Mouse (Mus musculus) heart, embryonic 13.5 days (tissue): ENCODE data around the gene Nectin4. TPM values are rescaled to one million over a fixed set of nuclear protein-coding genes. Genes with fewer than 3 reads are reported as not detected.

ENCODE experiments used
- ATAC-seq: fragments of 200-750 bp; cut with Nextera tagmentation; 2 replicates; pipeline ENCODE4 v1.8.0; 2017; ENCODE audit warnings: moderate TSS enrichment; ENCODE audit not compliant: insufficient number of reproducible peaks, low FRiP score, low TSS enrichment; ENCODE audit errors: extremely low read depth
- H3K27ac ChIP-seq: fragments of 300-500 bp; sonication (generic); replicated peaks from 2 replicates; pipeline ENCODE4 v1.5.1; 2015; ENCODE audit warnings: moderate library complexity, mild to moderate bottlenecking, inconsistent platforms
- H3K27me3 ChIP-seq: fragments of 300-500 bp; sonication (generic); replicated peaks from 2 replicates; pipeline ENCODE4 v1.6.1; 2015; ENCODE audit warnings: mild to moderate bottlenecking, inconsistent platforms
- H3K36me3 ChIP-seq: fragments of 300-500 bp; sonication (generic); 2 replicates; pipeline ENCODE4 v1.6.1; 2015; ENCODE audit warnings: mild to moderate bottlenecking, inconsistent platforms
- H3K4me1 ChIP-seq: fragments of 300-500 bp; sonication (generic); 2 replicates; pipeline ENCODE4 v1.6.1; 2015; ENCODE audit warnings: inconsistent platforms
- H3K4me2 ChIP-seq: fragments of 300-500 bp; sonication (generic); 2 replicates; pipeline ENCODE4 v1.6.1; 2015; ENCODE audit warnings: inconsistent platforms, mild to moderate bottlenecking, moderate library complexity
- H3K4me3 ChIP-seq: fragments of 300-500 bp; sonication (generic); 2 replicates; pipeline ENCODE4 v1.5.1; 2015; ENCODE audit warnings: moderate library complexity, mild to moderate bottlenecking, inconsistent platforms
- H3K9ac ChIP-seq: fragments of 300-500 bp; sonication (generic); 2 replicates; pipeline ENCODE4 v1.6.1; 2015; ENCODE audit warnings: inconsistent platforms, mild to moderate bottlenecking, moderate library complexity
- H3K9me3 ChIP-seq: fragments of 300-500 bp; sonication (generic); 2 replicates; pipeline ENCODE4 v1.6.1; 2016; ENCODE audit warnings: inconsistent platforms
- WGBS: fragments of 180-500 bp; shearing (Covaris S2); methylation state at CpG from one replicate; pipeline ENCODE4 v1.1.7; 2015; ENCODE audit warnings: mixed read lengths; 5-methylcytosine and 5-hydroxymethylcytosine counted together
- polyA plus RNA-seq: library from polyadenylated mRNA; unstranded; fragments of >200 nt; fragmentation: Nextera tagmentation; extraction: Ambion mirVana; gene quantifications from 2 replicates; pipeline ENCODE4 v1.2.1, GENCODE M21; 2015

Gene Nectin4
- polyA plus RNA-seq, 1 experiment from 2014 or later: 0.23 TPM

DNA sequence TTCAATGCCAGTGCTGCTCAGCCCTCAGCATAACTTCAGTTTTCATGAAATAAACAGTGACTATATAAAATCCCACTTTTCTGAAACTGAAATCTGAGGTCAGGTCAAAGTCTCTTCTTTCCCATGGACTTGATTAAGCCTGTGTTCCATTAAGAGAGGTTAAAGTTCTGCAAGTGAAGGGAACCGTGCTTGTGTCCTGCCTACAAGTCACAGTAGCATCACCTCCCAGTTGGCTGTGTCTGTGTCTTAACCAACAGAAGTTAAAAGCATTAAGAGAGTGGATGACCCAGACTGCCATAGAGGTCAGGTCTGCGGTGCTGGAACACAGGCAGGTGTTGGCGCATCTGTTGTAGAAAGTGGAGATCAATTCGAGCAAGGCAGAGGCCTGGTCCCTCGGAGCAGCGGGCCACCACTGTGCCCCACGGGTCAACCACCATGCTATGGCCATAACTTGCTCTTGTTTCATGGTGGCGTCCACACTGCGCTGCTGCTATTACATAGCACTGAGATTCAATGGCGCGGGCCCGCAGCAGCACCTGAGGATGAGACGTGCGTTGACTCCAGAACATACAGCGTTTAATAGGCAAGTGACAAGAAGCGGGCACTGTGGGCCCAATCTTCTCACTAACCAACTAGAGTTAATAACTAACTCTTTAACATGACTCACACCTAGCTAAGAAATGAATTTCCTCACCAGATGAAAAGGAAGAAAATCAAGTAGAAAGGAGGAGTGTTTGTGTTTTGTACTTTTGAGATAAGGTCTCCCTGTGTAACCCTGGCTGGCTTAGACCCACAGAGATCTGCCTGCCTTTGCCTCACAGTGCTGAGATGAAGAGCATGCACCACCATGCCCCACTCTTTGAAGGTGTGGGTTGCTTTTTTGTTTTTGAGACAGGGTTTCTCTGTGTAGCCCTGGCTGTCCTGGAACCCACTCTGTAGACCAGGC, 27.4 kb upstream of the Nectin4 start:
- Histone ChIP-seq H3K4me3 (no peak overlapping the region), H3K4me2 (no peak overlapping the region), H3K4me1 (peaks cover 26% of the 10 kb centered on the region), H3K36me3 (peaks cover 67% of the 10 kb centered on the region), H3K27ac (no peak overlapping the region), H3K9ac (no peak overlapping the region), H3K9me3 (peaks cover 6% of the 10 kb centered on the region; the same call in 1 of the 2 replicates), H3K27me3 (no peaks in the 10 kb centered on the region)
- 91% methylated on average over 16 of the region's 16 CpGs for WGBS
- ATAC-seq: no peak

DNA sequence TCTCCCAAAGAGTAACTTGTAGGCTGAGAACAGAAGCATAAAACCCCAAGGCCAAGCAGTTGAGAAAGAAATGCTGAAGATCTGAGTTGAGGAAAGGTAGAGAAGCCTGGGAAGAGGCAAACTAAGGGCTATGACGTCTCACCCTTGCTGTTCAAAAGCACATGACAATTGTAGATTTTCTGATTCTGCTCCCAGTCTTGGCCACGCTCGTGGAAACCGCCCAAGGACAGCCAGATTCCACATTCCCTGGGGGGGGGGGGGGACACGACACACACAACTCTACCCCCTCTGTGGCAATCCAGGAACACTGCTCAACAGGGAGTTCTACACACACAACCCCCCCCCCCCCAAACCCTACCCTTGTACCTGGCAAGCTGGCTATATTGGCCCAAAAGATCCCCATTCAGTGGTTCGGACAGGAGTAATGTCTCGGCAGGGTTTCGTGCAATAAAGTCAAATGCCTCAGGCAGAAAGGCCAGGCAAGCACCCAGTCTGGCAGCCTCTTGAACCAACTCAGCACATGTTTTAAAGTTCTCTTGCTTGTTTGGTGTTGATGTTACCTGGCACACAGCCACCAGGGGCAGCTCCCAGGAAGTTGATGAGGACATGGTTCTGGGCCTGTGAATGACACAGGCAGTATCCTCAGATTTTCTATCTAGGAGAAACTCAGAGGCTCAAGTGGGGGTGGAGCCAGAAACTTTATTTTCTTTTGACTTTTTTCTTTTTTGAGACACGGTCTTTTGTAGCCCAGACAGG, 25.8 kb upstream of the Nectin4 start:
- peaks cover 55% of the 10 kb centered on the region for H3K36me3 ChIP-seq
- H3K4me1 ChIP-seq: peaks cover 35% of the 10 kb centered on the region
- no peaks in the 10 kb centered on the region for H3K27me3 ChIP-seq
- peak overlapping the region; percentile 95; the same call in 1 of the 2 replicates for H3K4me3 ChIP-seq
- H3K9ac ChIP-seq: no peak overlapping the region
- peaks cover 6% of the 10 kb centered on the region; the same call in 1 of the 2 replicates for H3K9me3 ChIP-seq
- peak overlapping the region; percentile 88 for H3K4me2 ChIP-seq
- ATAC-seq: peak; percentile 17; the same call in 1 of the 2 replicates
- no peak overlapping the region for H3K27ac ChIP-seq
- 77% methylated on average over 8 of the region's 9 CpGs for WGBS

DNA sequence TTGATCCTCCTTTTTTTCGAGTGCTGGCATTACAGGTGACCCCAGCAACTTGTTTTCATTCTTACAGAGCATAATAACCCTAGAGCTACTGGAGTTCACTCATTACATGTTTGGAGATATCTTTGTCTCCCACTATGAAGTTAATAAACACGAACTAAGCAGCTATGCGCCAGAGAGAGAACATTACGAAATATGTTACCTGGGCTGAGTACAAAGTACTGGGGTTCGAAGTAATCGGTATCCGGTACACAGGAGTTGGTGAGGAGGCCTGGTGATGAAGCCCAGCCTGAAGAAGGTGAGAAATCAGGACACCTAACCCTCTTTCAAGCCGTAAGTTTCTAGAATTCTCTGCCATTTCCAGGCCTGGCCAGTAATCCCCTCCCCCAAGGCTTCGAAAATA, 25.2 kb upstream of the Nectin4 start:
- peaks cover 6% of the 10 kb centered on the region; the same call in 1 of the 2 replicates for H3K9me3 ChIP-seq
- peak overlapping the region; percentile 80; the same call in 1 of the 2 replicates for H3K27ac ChIP-seq
- WGBS: 69% methylated on average over 9 of the region's 9 CpGs
- ATAC-seq: no peak
- peak overlapping the region; percentile 88 for H3K4me2 ChIP-seq
- H3K27me3 ChIP-seq: no peaks in the 10 kb centered on the region
- H3K9ac ChIP-seq: peak overlapping the region; percentile 95
- H3K4me3 ChIP-seq: peak overlapping the region; percentile 95
- H3K36me3 ChIP-seq: peaks cover 52% of the 10 kb centered on the region
- H3K4me1 ChIP-seq: peaks cover 35% of the 10 kb centered on the region

DNA sequence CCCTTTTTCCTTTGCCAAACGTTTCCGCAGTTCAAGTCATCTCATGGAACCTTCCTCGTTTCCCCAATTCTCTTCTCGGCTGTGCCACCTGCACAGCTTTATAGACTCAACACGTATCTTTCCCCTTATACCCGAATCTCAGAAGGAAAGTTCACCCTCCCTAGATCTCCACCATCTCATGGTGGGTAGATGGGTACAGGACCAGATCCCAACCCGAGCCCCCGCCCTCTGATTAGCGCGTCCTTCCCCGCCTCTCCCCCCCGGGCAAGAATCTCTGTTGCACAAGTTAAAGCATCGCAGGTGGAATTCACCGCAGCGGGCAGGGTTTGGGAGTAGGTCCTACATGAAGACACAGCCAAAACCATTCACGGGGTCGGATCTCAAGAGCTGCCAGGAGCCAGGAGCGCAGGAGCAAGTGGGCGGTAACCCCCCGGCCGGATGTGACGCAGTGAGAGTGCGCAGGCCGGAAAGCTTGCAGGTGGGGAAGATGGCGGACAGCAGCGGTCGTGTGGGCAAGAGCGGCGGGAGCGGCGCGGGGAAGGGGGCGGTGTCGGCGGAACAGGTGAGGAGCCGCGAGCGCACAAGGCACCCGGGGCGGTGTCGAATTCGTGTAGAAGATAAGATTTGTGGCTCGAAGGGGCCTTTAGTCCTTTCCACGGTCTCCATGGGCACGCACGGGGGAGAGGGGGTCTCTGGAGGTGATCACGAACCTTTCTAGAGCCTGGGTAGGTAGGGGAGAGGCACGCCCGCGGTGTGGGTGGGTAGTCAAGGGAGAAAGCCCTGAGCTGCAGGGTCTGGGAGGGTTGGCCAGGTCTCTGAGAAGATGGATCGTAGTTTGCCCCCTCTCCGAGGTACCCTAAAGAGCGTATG, 24.4 kb upstream of the Nectin4 start, which contains the start of the genes Nit1 and Pfdn2:
Nit1 (minus strand) TSS at position 422 of the 870 bp plus-strand sequence.
Pfdn2 (plus strand) TSS at position 446 of the 870 bp plus-strand sequence.
- peak within 1 kb of the TSS; percentile 80 for H3K27ac ChIP-seq
- peak within 1 kb of the TSS; percentile 95 for H3K4me3 ChIP-seq
- WGBS: 1% methylated on average over 53 of the region's 53 CpGs
- H3K27me3 ChIP-seq: no peaks in the 10 kb centered on the region
- peaks cover 6% of the 10 kb centered on the region; the same call in 1 of the 2 replicates for H3K9me3 ChIP-seq
- peak; percentile 88 for ATAC-seq
- H3K9ac ChIP-seq: peak within 1 kb of the TSS; percentile 95
- H3K4me1 ChIP-seq: peaks cover 35% of the 10 kb centered on the region
- peaks cover 44% of the 10 kb centered on the region for H3K36me3 ChIP-seq
- H3K4me2 ChIP-seq: peak within 1 kb of the TSS; percentile 88

DNA sequence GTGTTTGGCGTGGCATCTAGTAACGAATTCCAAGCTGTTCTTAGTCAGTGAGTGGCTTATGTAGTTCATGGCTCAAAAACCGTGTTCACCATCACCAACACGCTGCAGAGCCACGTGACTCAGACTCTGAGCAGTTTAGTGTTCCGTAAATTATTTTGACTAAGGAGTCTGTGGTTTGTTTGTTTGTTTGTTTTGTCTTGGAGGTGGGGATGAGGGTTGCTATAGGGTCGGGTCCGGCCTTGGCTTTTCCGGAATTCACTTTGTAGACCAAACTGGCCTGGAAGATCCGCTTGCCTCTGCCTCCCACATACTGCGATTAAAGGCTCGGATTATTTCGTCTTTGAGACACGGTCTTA, 23.8 kb upstream of the Nectin4 start:
- Histone ChIP-seq H3K9me3 (peaks cover 6% of the 10 kb centered on the region; the same call in 1 of the 2 replicates), H3K4me2 (peak overlapping the region; percentile 88), H3K36me3 (peaks cover 38% of the 10 kb centered on the region), H3K27ac (peak overlapping the region; percentile 80), H3K9ac (peak overlapping the region; percentile 95), H3K4me1 (peaks cover 35% of the 10 kb centered on the region), H3K4me3 (peak overlapping the region; percentile 95), H3K27me3 (no peaks in the 10 kb centered on the region)
- ATAC-seq: no peak
- WGBS: 1% methylated on average over 14 of the region's 14 CpGs

DNA sequence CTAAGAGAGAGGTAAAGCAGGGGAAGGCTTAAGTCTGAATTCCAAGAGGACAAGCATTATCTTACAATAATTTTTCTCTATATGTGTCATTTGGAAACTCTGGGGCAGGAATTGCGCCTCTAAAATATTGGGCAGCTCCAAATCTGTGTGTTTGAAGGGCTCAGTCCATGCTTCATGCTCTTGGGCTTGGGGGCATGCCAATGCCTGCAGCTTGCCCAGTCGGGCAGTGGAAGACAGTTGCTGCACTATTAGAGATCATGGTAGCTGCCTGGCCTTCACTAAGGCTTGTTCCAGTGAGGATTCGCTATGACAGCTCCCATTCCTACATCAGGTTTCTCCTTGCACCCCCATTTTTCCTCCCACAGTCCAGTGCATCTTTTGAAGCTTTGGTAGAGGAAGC, 21.2 kb upstream of the Nectin4 start:
- Histone ChIP-seq H3K4me3 (no peak overlapping the region), H3K9ac (no peak overlapping the region), H3K27me3 (no peaks in the 10 kb centered on the region), H3K27ac (no peak overlapping the region), H3K36me3 (peaks cover 12% of the 10 kb centered on the region), H3K4me2 (no peak overlapping the region), H3K4me1 (peaks cover 35% of the 10 kb centered on the region), H3K9me3 (peaks cover 6% of the 10 kb centered on the region; the same call in 1 of the 2 replicates)
- 87% methylated on average over 3 of the region's 3 CpGs for WGBS
- no peak for ATAC-seq

DNA sequence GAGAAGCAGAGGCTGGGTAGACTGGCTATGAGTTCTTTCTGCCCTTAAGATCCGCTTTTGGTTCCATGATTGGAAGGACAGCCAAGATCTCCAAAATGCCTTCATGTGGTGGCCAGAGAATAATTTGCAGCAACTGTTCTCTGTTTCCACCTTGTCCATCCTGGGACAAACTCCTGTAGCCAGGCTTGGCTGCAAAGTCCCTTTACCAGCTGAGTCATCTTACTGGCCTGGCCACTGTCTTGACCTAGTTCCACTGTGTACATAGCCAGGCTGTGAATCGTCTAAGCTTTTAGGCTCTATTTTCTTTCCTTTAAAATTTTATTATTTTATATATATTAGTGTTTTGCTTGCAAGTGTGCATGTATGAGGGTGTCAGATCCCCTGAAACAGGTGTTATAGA, 20.7 kb upstream of the Nectin4 start:
- Histone ChIP-seq H3K27ac (no peak overlapping the region), H3K9ac (no peak overlapping the region), H3K4me3 (no peak overlapping the region), H3K4me1 (peaks cover 30% of the 10 kb centered on the region), H3K27me3 (no peaks in the 10 kb centered on the region), H3K4me2 (no peak overlapping the region), H3K36me3 (peaks cover 10% of the 10 kb centered on the region; the same call in 1 of the 2 replicates), H3K9me3 (peaks cover 6% of the 10 kb centered on the region; the same call in 1 of the 2 replicates)
- 86% methylated on average over 2 of the region's 2 CpGs for WGBS
- ATAC-seq: no peak

DNA sequence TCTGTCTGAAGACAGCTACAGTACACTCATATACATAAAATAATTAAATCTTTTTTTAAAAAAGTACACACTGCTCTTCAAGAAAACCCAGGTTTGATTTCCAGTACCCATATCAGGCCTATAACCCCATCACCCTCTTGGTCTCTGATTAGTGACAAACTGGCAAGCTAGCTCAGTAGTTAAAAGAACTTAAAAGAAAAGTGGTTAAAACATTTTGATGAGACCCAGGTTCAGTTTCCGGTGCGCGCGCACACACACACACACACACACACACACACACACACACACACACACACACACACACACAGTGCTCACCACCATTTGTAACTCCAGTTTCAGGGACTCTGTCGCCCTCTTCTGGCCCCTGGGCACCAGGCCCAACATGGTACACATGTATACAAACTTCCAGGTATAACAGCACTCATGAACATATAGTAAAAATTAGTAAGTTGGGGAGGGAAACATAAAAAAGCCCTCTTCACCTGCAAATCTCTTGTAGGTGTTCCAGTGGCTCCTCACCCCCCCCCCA, 14.0 kb upstream of the Nectin4 start:
- Histone ChIP-seq H3K9ac (no peak overlapping the region), H3K36me3 (peaks cover 34% of the 10 kb centered on the region), H3K27me3 (no peaks in the 10 kb centered on the region), H3K4me1 (peaks cover 8% of the 10 kb centered on the region), H3K27ac (no peak overlapping the region), H3K4me2 (no peak overlapping the region), H3K4me3 (no peak overlapping the region), H3K9me3 (0 out of 2 replicates have a peak, but pooled peaks cover 3% of the 10 kb centered on the region)
- WGBS: 82% methylated on average over 5 of the region's 5 CpGs
- ATAC-seq: no peak

DNA sequence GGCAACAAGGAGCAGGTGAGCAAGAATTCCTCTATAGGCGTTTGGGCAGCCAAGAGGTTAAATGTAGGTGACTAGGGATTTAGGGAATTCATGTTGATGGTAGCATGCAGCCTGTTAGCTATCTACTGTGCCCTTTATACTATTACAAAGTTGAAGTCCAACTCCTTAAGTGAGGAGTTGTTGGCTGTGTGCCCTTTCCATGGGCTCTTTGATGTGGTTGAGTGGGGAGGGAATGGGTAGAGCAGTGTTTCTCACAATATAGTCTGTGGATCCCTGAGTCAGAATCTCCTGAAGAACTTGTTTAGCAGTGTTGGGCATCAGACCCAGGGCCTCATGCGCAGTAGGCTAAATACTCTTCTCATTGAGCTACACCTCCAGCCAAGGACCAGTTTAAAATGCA, 13.1 kb upstream of the Nectin4 start:
- Histone ChIP-seq H3K27ac (no peak overlapping the region), H3K9ac (no peak overlapping the region), H3K36me3 (peaks cover 34% of the 10 kb centered on the region), H3K27me3 (no peaks in the 10 kb centered on the region), H3K4me3 (no peak overlapping the region), H3K4me1 (peaks cover 14% of the 10 kb centered on the region), H3K4me2 (no peak overlapping the region), H3K9me3 (0 out of 2 replicates have a peak, but pooled peaks cover 3% of the 10 kb centered on the region)
- 82% methylated on average over 2 of the region's 2 CpGs for WGBS
- no peak for ATAC-seq

DNA sequence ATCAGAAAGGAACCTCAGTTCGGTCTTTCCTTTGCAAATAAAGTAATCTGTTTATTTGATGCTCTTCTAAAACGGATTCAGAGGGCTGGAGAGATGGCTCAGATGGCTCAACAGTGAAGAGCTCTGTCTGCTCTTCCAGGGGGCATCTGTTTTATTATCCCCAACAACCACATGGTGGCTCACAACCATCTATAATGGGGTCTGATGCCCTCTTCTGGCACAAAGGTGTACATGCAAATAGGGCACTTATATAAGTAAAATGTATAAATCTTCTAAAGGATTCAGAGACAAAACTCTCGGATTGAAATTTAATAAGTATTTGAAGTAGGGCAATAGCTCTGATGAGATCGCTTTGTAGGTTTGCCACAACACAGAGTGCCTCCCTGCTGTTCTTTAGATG, 11.5 kb upstream of the Nectin4 start:
- 78% methylated on average over 4 of the region's 4 CpGs for WGBS
- Histone ChIP-seq H3K9me3 (0 out of 2 replicates have a peak, but pooled peaks cover 3% of the 10 kb centered on the region), H3K4me2 (no peak overlapping the region), H3K36me3 (peaks cover 34% of the 10 kb centered on the region), H3K4me3 (no peak overlapping the region), H3K27ac (no peak overlapping the region), H3K4me1 (peaks cover 14% of the 10 kb centered on the region), H3K27me3 (no peaks in the 10 kb centered on the region), H3K9ac (no peak overlapping the region)
- no peak for ATAC-seq
